Mouse (Mus musculus): ENCODE measurements at regions not wholly inside any gene's neighbourhood (a gene's known extent, or its start where the extent isn't known, plus 50 kb on each side); places are given as distances from the start of the nearest gene placed in this dataset.

- no peak overlapping the region for H3K9ac ChIP-seq (replicated peaks)
- no peaks in the 10 kb centered on the region for H3K9me3 ChIP-seq
- H3K4me3 ChIP-seq (replicated peaks), result no peak overlapping the region
- H3K27me3 ChIP-seq, result no peaks in the 10 kb centered on the region
- 80% methylated on average over 2 of the region's 2 CpGs for WGBS
- H3K4me1 ChIP-seq (replicated peaks), result peaks cover 5% of the 10 kb centered on the region; the same call in 1 of the 2 replicates
- no peaks in the 10 kb centered on the region for H3K36me3 ChIP-seq
- no peak overlapping the region for H3K27ac ChIP-seq
- H3K4me2 ChIP-seq, result no peak overlapping the region
- no peak for ATAC-seq (ENCODE audit: insufficient number of reproducible peaks, insufficient read depth, low FRiP score, low TSS enrichment, low read depth)
Observed at GRCm38 (mm10) chr2:11005806-11006205, 166.1 kb upstream of the Prkcq start.

- Histone ChIP-seq H3K9ac (replicated peaks) (no peak overlapping the region), H3K4me2 (no peak overlapping the region), H3K27ac (no peak overlapping the region), H3K4me1 (replicated peaks) (no peaks in the 10 kb centered on the region; the same call in 1 of the 2 replicates), H3K9me3 (no peaks in the 10 kb centered on the region), H3K4me3 (replicated peaks) (no peak overlapping the region), H3K36me3 (no peaks in the 10 kb centered on the region), H3K27me3 (no peaks in the 10 kb centered on the region)
- no peak for ATAC-seq (ENCODE audit: insufficient number of reproducible peaks, insufficient read depth, low FRiP score, low TSS enrichment, low read depth)
- 72% methylated on average over 11 of the region's 11 CpGs for WGBS
Observed at GRCm38 (mm10) chr2:11011041-11011962, 160.6 kb upstream of the Prkcq start.

- no peak for ATAC-seq (ENCODE audit: insufficient number of reproducible peaks, insufficient read depth, low FRiP score, low TSS enrichment, low read depth)
- Histone ChIP-seq H3K9me3 (no peaks in the 10 kb centered on the region), H3K27ac (no peak overlapping the region), H3K36me3 (no peaks in the 10 kb centered on the region), H3K4me3 (replicated peaks) (no peak overlapping the region), H3K9ac (replicated peaks) (no peak overlapping the region), H3K4me1 (replicated peaks) (no peaks in the 10 kb centered on the region; the same call in 1 of the 2 replicates), H3K4me2 (no peak overlapping the region), H3K27me3 (no peaks in the 10 kb centered on the region)
- 88% methylated on average over 4 of the region's 4 CpGs for WGBS
Observed at GRCm38 (mm10) chr2:11012312-11012860, 159.5 kb upstream of the Prkcq start.

- Histone ChIP-seq H3K9ac (replicated peaks) (no peak overlapping the region), H3K27ac (no peak overlapping the region), H3K4me2 (no peak overlapping the region), H3K4me3 (replicated peaks) (no peak overlapping the region), H3K4me1 (replicated peaks) (no peaks in the 10 kb centered on the region; the same call in 1 of the 2 replicates), H3K36me3 (no peaks in the 10 kb centered on the region), H3K27me3 (no peaks in the 10 kb centered on the region), H3K9me3 (no peaks in the 10 kb centered on the region)
- no peak for ATAC-seq (ENCODE audit: insufficient number of reproducible peaks, insufficient read depth, low FRiP score, low TSS enrichment, low read depth)
- 84% methylated on average over 3 of the region's 3 CpGs for WGBS
Observed at GRCm38 (mm10) chr2:11013154-11013553, 158.8 kb upstream of the Prkcq start.

GRCm38 (mm10) chr2:11016446-11016845 is 155.5 kb upstream of the Prkcq start:
- Histone ChIP-seq H3K4me1 (replicated peaks) (no peaks in the 10 kb centered on the region), H3K4me3 (replicated peaks) (no peak overlapping the region), H3K27ac (no peak overlapping the region), H3K9ac (replicated peaks) (no peak overlapping the region), H3K36me3 (no peaks in the 10 kb centered on the region), H3K27me3 (no peaks in the 10 kb centered on the region), H3K9me3 (no peaks in the 10 kb centered on the region), H3K4me2 (no peak overlapping the region)
- WGBS, result 82% methylated on average over 1 of the region's 1 CpGs
- no peak for ATAC-seq (ENCODE audit: insufficient number of reproducible peaks, insufficient read depth, low FRiP score, low TSS enrichment, low read depth)

GRCm38 (mm10) chr2:11032891-11033290 is 139.0 kb upstream of the Prkcq start:
- H3K36me3 ChIP-seq, result no peaks in the 10 kb centered on the region
- H3K9ac ChIP-seq (replicated peaks), result no peak overlapping the region
- no peak overlapping the region for H3K4me3 ChIP-seq (replicated peaks)
- WGBS, result 87% methylated on average over 4 of the region's 4 CpGs
- H3K9me3 ChIP-seq, result no peaks in the 10 kb centered on the region
- H3K4me2 ChIP-seq, result no peak overlapping the region
- H3K27ac ChIP-seq, result no peak overlapping the region
- H3K27me3 ChIP-seq, result no peaks in the 10 kb centered on the region
- H3K4me1 ChIP-seq (replicated peaks), result no peaks in the 10 kb centered on the region
- ATAC-seq (ENCODE audit: insufficient number of reproducible peaks, insufficient read depth, low FRiP score, low TSS enrichment, low read depth), result no peak

GRCm38 (mm10) chr2:11034178-11034577 is 137.7 kb upstream of the Prkcq start:
- no peak for ATAC-seq (ENCODE audit: insufficient number of reproducible peaks, insufficient read depth, low FRiP score, low TSS enrichment, low read depth)
- 44% methylated on average over 1 of the region's 1 CpGs for WGBS

GRCm38 (mm10) chr2:11037343-11037742 is 134.6 kb upstream of the Prkcq start:
- 82% methylated on average over 11 of the region's 11 CpGs for WGBS
- no peaks in the 10 kb centered on the region for H3K27me3 ChIP-seq
- no peak for ATAC-seq (ENCODE audit: insufficient number of reproducible peaks, insufficient read depth, low FRiP score, low TSS enrichment, low read depth)
- no peaks in the 10 kb centered on the region for H3K9me3 ChIP-seq
- H3K36me3 ChIP-seq, result no peaks in the 10 kb centered on the region
- no peak overlapping the region for H3K4me2 ChIP-seq
- no peak overlapping the region for H3K4me3 ChIP-seq (replicated peaks)
- no peak overlapping the region for H3K9ac ChIP-seq (replicated peaks)
- no peak overlapping the region for H3K27ac ChIP-seq
- H3K4me1 ChIP-seq (replicated peaks), result no peaks in the 10 kb centered on the region

More at GRCm38 (mm10) chr2:11034178-11034577, 137.7 kb upstream of the Prkcq start:
- Histone ChIP-seq H3K36me3 (no peaks in the 10 kb centered on the region), H3K9me3 (no peaks in the 10 kb centered on the region), H3K4me1 (replicated peaks) (no peaks in the 10 kb centered on the region), H3K9ac (replicated peaks) (no peak overlapping the region), H3K27ac (no peak overlapping the region), H3K4me2 (no peak overlapping the region), H3K27me3 (no peaks in the 10 kb centered on the region), H3K4me3 (replicated peaks) (no peak overlapping the region)

- Histone ChIP-seq H3K9ac (replicated peaks) (no peak overlapping the region), H3K27ac (no peak overlapping the region), H3K4me3 (replicated peaks) (no peak overlapping the region), H3K36me3 (no peaks in the 10 kb centered on the region), H3K9me3 (no peaks in the 10 kb centered on the region), H3K4me1 (replicated peaks) (no peaks in the 10 kb centered on the region), H3K4me2 (no peak overlapping the region), H3K27me3 (no peaks in the 10 kb centered on the region)
- ATAC-seq (ENCODE audit: insufficient number of reproducible peaks, insufficient read depth, low FRiP score, low TSS enrichment, low read depth), result no peak
- 94% methylated on average over 5 of the region's 5 CpGs for WGBS
Observed at GRCm38 (mm10) chr2:11038440-11038839, 133.5 kb upstream of the Prkcq start.

- Histone ChIP-seq H3K4me1 (replicated peaks) (no peaks in the 10 kb centered on the region), H3K9me3 (no peaks in the 10 kb centered on the region), H3K4me3 (replicated peaks) (no peak overlapping the region), H3K36me3 (no peaks in the 10 kb centered on the region), H3K27me3 (no peaks in the 10 kb centered on the region), H3K27ac (no peak overlapping the region), H3K9ac (replicated peaks) (no peak overlapping the region), H3K4me2 (no peak overlapping the region)
- ATAC-seq (ENCODE audit: insufficient number of reproducible peaks, insufficient read depth, low FRiP score, low TSS enrichment, low read depth), result no peak
- WGBS, result 95% methylated on average over 2 of the region's 2 CpGs
Observed at GRCm38 (mm10) chr2:11040005-11040404, 131.9 kb upstream of the Prkcq start.

- H3K27me3 ChIP-seq, result no peaks in the 10 kb centered on the region
- no peaks in the 10 kb centered on the region for H3K4me1 ChIP-seq (replicated peaks)
- H3K27ac ChIP-seq, result no peak overlapping the region
- H3K9ac ChIP-seq (replicated peaks), result no peak overlapping the region
- peaks cover 5% of the 10 kb centered on the region; the same call in 1 of the 2 replicates for H3K9me3 ChIP-seq
- no peak overlapping the region for H3K4me3 ChIP-seq (replicated peaks)
- H3K4me2 ChIP-seq, result no peak overlapping the region
- ATAC-seq (ENCODE audit: insufficient number of reproducible peaks, insufficient read depth, low FRiP score, low TSS enrichment, low read depth), result no peak
- H3K36me3 ChIP-seq, result no peaks in the 10 kb centered on the region
- 89% methylated on average over 3 of the region's 3 CpGs for WGBS
Observed at GRCm38 (mm10) chr2:11044727-11045274, 127.1 kb upstream of the Prkcq start.

Data from limb, embryonic 12.5 days (tissue).